Mouse (Mus musculus): Measurements from ENCODE around the gene Brca1. TPM values are rescaled to one million over a fixed set of nuclear protein-coding genes. Genes with fewer than 3 reads are reported as not detected.
"Not testable (repeated sequence)": the region's sequence is repeated elsewhere in the genome, so short reads cannot be mapped to it uniquely, and the experiment has no call there.

Brca1 gene
- polyA plus RNA-seq, 1 experiment from 2014 or later, result 12.3 TPM

DNA sequence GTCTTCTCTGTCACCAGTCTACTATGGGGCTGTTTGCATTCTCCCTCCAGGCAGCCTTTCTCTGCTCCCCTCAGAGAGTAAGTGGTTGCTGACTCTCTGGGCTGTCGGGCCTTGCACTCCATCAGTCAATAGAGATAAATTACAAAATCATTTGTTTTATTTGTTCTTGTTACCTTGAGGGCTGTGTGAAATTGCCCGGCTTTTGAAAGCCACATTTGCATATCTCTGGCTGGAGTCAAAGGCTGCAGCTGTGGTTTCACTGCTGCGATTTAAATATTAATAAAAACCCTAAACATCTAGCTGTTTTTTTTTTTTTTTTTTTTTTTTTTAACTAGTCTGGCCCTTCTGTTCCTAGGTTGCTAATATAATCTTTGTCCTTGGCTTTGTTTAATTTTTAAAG is 68.0 kb downstream of the Brca1 start:
- Histone ChIP-seq H3K9ac (ENCODE audit: low read depth, low read length) (no peak overlapping the region), H3K27ac (ENCODE audit: low read depth, low read length) (no peak overlapping the region), H3K4me1 (ENCODE audit: control insufficient read depth, insufficient read depth, low read length) (peaks cover 43% of the 10 kb centered on the region), H3K27me3 (ENCODE audit: control insufficient read depth, insufficient read depth, low read length) (no peaks in the 10 kb centered on the region), H3K9me3 (replicated peaks; ENCODE audit: control insufficient read depth, low read length) (no peaks in the 10 kb centered on the region), H3K36me3 (ENCODE audit: control insufficient read depth, insufficient read depth, low read length) (peaks cover 4% of the 10 kb centered on the region; the same call in 1 of the 2 replicates), H3K4me3 (ENCODE audit: low read depth, low read length) (no peak overlapping the region), H3K4me2 (no peak overlapping the region)
- 36% methylated on average over 3 of the region's 3 CpGs for WGBS (ENCODE audit: insufficient replicate concordance)
- ATAC-seq (replicated peaks; ENCODE audit: insufficient number of reproducible peaks, low FRiP score, low TSS enrichment), result no peak

DNA sequence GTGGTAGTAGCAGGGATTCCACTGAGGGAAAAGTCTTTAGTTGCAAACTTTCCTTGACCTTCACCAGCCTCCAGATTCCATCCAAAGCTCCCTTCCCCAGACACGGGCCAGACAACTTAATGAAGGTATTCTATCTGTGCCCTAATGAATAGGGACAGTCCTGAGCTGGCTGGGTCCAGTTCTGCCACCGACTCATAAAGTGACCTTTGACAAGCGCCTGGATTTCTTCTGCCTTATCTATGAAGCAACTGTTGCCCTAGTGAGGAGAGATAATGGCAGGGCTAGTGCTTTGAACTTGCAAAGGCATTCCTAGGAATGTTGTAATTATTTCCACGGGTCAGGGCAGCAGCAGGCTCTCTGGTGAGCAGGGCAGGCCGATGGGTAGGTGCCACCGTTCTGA is 70.8 kb downstream of the Brca1 start:
- 8% methylated on average over 6 of the region's 6 CpGs for WGBS (ENCODE audit: insufficient replicate concordance)
- peaks cover 38% of the 10 kb centered on the region for H3K4me1 ChIP-seq (ENCODE audit: control insufficient read depth, insufficient read depth, low read length)
- ATAC-seq (replicated peaks; ENCODE audit: insufficient number of reproducible peaks, low FRiP score, low TSS enrichment), result peak; percentile 46
- peak overlapping the region; percentile 5; the same call in 1 of the 2 replicates for H3K4me2 ChIP-seq
- H3K27me3 ChIP-seq (ENCODE audit: control insufficient read depth, insufficient read depth, low read length), result no peaks in the 10 kb centered on the region
- H3K9ac ChIP-seq (ENCODE audit: low read depth, low read length), result no peak overlapping the region
- no peaks in the 10 kb centered on the region for H3K9me3 ChIP-seq (replicated peaks; ENCODE audit: control insufficient read depth, low read length)
- H3K4me3 ChIP-seq (ENCODE audit: low read depth, low read length), result no peak overlapping the region
- peak overlapping the region; percentile 22 for H3K27ac ChIP-seq (ENCODE audit: low read depth, low read length)
- no peaks in the 10 kb centered on the region for H3K36me3 ChIP-seq (ENCODE audit: control insufficient read depth, insufficient read depth, low read length)

DNA sequence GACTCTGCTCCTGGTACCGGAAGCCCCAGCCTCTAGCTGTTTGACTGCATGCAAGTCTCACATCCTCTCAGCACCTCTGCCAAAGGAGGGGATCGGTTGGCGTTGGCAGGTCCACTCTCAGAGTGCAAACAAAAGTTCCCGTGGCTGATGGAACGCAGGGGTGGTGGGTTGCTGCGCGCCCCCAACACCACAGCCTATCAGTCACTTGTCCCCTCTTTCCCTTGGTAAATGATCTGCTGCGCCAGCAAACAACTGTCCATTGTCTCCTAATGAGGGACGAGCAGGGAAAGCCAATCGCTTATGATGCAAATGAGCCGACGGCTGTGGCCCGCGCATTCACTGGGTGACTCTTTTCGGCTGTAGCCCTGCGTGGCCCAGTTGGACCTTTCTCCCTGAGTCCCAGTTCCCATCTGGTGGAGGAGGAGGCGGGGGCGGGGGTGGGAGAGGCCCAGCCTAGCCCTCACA is 72.6 kb downstream of the Brca1 start:
- no peak for ATAC-seq (replicated peaks; ENCODE audit: insufficient number of reproducible peaks, low FRiP score, low TSS enrichment)
- Histone ChIP-seq H3K27me3 (ENCODE audit: control insufficient read depth, insufficient read depth, low read length) (no peaks in the 10 kb centered on the region), H3K27ac (ENCODE audit: low read depth, low read length) (0 out of 2 replicates have a peak overlapping the region, but pooled peaks have one; percentile 7), H3K4me2 (peak overlapping the region; percentile 43), H3K9ac (ENCODE audit: low read depth, low read length) (peak overlapping the region; percentile 36; the same call in 1 of the 2 replicates), H3K4me3 (ENCODE audit: low read depth, low read length) (no peak overlapping the region), H3K4me1 (ENCODE audit: control insufficient read depth, insufficient read depth, low read length) (peaks cover 29% of the 10 kb centered on the region), H3K36me3 (ENCODE audit: control insufficient read depth, insufficient read depth, low read length) (no peaks in the 10 kb centered on the region), H3K9me3 (replicated peaks; ENCODE audit: control insufficient read depth, low read length) (no peaks in the 10 kb centered on the region)
- 7% methylated on average over 18 of the region's 18 CpGs for WGBS (ENCODE audit: insufficient replicate concordance)

DNA sequence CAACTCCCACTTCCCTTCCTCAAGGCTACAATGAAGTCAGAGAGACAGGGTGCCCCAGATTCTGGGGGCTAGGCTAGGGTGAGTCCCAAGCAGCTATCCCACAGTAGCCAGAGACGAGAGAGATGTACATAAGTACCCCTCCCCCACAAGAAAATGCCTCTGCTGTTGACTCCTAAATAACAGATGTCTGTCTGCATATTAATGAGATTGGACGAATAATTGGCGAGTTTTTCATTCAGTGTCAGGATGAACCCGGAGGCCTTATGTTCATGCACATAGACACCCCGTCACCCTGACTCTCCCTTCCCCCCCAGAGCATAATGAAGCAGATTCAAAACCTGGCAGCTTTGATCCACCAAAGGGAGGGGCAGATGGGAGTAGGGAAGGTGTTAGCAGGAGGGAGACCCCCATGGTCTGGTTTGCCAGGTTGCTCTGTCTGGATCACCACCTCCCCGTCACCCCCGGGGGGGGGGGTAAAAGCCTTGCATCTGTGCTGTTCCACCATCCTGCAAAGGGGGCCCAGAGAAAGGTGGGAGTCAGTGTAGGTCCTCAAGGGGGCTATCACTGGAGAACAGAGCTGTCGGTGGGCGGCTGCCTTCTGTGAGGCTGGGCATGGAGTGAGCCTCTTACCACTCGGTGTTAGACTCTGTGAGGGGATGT is 74.1 kb downstream of the Brca1 start:
- no peak overlapping the region for H3K27ac ChIP-seq (ENCODE audit: low read depth, low read length)
- H3K27me3 ChIP-seq (ENCODE audit: control insufficient read depth, insufficient read depth, low read length), result no peaks in the 10 kb centered on the region
- no peaks in the 10 kb centered on the region for H3K36me3 ChIP-seq (ENCODE audit: control insufficient read depth, insufficient read depth, low read length)
- no peak overlapping the region for H3K4me3 ChIP-seq (ENCODE audit: low read depth, low read length)
- H3K9ac ChIP-seq (ENCODE audit: low read depth, low read length), result no peak overlapping the region
- no peak for ATAC-seq (replicated peaks; ENCODE audit: insufficient number of reproducible peaks, low FRiP score, low TSS enrichment)
- H3K4me2 ChIP-seq, result no peak overlapping the region
- WGBS (ENCODE audit: insufficient replicate concordance), result 54% methylated on average over 10 of the region's 10 CpGs
- H3K4me1 ChIP-seq (ENCODE audit: control insufficient read depth, insufficient read depth, low read length), result peaks cover 29% of the 10 kb centered on the region
- no peaks in the 10 kb centered on the region for H3K9me3 ChIP-seq (replicated peaks; ENCODE audit: control insufficient read depth, low read length)

DNA sequence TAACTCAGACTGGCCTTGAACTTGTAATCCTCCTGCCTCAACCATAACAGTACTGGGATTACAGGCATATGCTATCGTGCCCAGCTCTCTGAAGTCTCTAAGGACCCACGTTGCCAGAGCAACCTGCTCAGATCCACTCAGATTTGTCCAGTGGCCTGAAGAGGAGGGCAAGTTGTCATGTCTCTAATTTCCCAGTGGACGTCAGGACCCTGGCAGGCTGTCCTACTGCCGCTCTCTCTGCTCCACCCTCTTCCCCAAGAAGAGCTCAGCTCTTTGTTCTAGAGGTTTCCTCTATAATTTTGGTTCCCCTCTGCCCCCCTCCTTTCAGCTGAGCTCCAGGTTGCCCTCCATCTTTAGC is 74.6 kb downstream of the Brca1 start:
- Histone ChIP-seq H3K27me3 (ENCODE audit: control insufficient read depth, insufficient read depth, low read length) (no peaks in the 10 kb centered on the region), H3K27ac (ENCODE audit: low read depth, low read length) (no peak overlapping the region), H3K4me3 (ENCODE audit: low read depth, low read length) (no peak overlapping the region), H3K9ac (ENCODE audit: low read depth, low read length) (no peak overlapping the region), H3K4me2 (no peak overlapping the region), H3K36me3 (ENCODE audit: control insufficient read depth, insufficient read depth, low read length) (no peaks in the 10 kb centered on the region), H3K4me1 (ENCODE audit: control insufficient read depth, insufficient read depth, low read length) (peaks cover 34% of the 10 kb centered on the region), H3K9me3 (replicated peaks; ENCODE audit: control insufficient read depth, low read length) (no peaks in the 10 kb centered on the region)
- no peak for ATAC-seq (replicated peaks; ENCODE audit: insufficient number of reproducible peaks, low FRiP score, low TSS enrichment)
- 58% methylated on average over 4 of the region's 4 CpGs for WGBS (ENCODE audit: insufficient replicate concordance)

DNA sequence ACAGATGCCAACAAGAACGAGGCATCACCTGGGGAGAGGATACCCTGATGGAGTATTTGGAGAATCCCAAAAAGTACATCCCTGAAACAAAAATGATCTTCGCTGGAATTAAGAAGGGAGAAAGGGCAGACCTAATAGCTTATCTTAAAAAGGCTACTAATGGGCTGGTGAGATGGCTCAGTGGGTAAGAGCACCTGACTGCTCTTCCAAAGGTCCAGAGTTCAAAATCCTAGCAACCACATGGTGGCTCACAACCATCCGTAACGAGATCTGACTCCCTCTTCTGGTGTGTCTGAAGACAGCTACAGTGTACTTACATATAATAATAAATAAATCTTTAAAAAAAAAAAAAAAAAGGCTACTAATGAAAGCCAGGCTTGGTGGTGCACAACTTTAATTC is 75.4 kb downstream of the Brca1 start:
- H3K4me3 ChIP-seq (ENCODE audit: low read depth, low read length); H3K9ac ChIP-seq (ENCODE audit: low read depth, low read length); H3K9me3 ChIP-seq (replicated peaks; ENCODE audit: control insufficient read depth, low read length); ATAC-seq (replicated peaks; ENCODE audit: insufficient number of reproducible peaks, low FRiP score, low TSS enrichment); H3K4me2 ChIP-seq; H3K36me3 ChIP-seq (ENCODE audit: control insufficient read depth, insufficient read depth, low read length); H3K27ac ChIP-seq (ENCODE audit: low read depth, low read length); H3K27me3 ChIP-seq (ENCODE audit: control insufficient read depth, insufficient read depth, low read length): not testable (repeated sequence)
- peaks cover 36% of the 10 kb centered on the region for H3K4me1 ChIP-seq (ENCODE audit: control insufficient read depth, insufficient read depth, low read length)
- 81% methylated on average over 4 of the region's 4 CpGs for WGBS (ENCODE audit: insufficient replicate concordance)

DNA sequence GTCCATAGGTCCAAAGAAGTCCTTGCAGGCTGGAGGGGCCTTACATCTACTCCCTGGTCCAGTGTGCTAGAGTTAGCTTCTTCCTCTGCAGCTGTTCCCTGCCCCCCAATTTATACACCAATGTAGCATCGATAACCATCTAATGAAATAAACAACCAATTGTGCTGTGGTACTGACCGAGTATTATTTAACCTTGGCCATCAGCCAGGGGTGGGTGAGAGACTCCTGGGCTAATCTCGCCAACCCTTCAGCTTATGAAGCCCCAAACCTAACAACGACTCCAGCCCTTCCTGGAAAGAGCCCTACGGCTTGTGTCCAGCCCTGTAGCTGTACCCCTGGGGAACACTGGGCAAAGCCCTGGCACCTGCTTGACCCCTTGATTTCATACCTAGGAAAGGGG is 77.5 kb downstream of the Brca1 start:
- Histone ChIP-seq H3K9ac (ENCODE audit: low read depth, low read length) (no peak overlapping the region), H3K36me3 (ENCODE audit: control insufficient read depth, insufficient read depth, low read length) (no peaks in the 10 kb centered on the region), H3K4me3 (ENCODE audit: low read depth, low read length) (no peak overlapping the region), H3K4me2 (no peak overlapping the region), H3K9me3 (replicated peaks; ENCODE audit: control insufficient read depth, low read length) (no peaks in the 10 kb centered on the region), H3K4me1 (ENCODE audit: control insufficient read depth, insufficient read depth, low read length) (peaks cover 24% of the 10 kb centered on the region), H3K27ac (ENCODE audit: low read depth, low read length) (no peak overlapping the region), H3K27me3 (ENCODE audit: control insufficient read depth, insufficient read depth, low read length) (no peaks in the 10 kb centered on the region)
- ATAC-seq (replicated peaks; ENCODE audit: insufficient number of reproducible peaks, low FRiP score, low TSS enrichment), result no peak
- WGBS (ENCODE audit: insufficient replicate concordance), result 64% methylated on average over 5 of the region's 5 CpGs

DNA sequence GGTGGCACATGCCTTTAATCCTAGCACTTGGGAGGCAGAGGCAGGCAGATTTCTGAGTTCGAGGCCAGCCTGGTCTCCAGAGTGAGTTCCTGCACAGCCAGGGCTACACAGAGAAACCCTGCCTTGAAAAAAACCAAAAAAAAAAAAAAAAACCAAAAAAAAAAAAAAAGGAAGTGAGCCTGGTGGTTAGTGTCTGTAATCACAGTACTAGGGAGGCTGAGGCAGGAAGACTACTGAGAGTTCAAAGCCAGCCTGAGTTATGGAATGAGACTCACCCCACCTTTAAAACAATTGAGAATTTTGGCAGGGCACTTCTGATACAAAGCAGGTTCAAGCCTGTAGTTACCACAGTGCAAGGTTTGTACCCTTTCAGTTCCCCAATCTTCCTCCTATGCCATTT is 78.1 kb downstream of the Brca1 start:
- 75% methylated on average over 1 of the region's 1 CpGs for WGBS (ENCODE audit: insufficient replicate concordance)
- H3K4me2 ChIP-seq; H3K9ac ChIP-seq (ENCODE audit: low read depth, low read length); ATAC-seq (replicated peaks; ENCODE audit: insufficient number of reproducible peaks, low FRiP score, low TSS enrichment); H3K36me3 ChIP-seq (ENCODE audit: control insufficient read depth, insufficient read depth, low read length); H3K9me3 ChIP-seq (replicated peaks; ENCODE audit: control insufficient read depth, low read length); H3K27me3 ChIP-seq (ENCODE audit: control insufficient read depth, insufficient read depth, low read length); H3K27ac ChIP-seq (ENCODE audit: low read depth, low read length); H3K4me3 ChIP-seq (ENCODE audit: low read depth, low read length): not testable (repeated sequence)
- peaks cover 24% of the 10 kb centered on the region for H3K4me1 ChIP-seq (ENCODE audit: control insufficient read depth, insufficient read depth, low read length)

DNA sequence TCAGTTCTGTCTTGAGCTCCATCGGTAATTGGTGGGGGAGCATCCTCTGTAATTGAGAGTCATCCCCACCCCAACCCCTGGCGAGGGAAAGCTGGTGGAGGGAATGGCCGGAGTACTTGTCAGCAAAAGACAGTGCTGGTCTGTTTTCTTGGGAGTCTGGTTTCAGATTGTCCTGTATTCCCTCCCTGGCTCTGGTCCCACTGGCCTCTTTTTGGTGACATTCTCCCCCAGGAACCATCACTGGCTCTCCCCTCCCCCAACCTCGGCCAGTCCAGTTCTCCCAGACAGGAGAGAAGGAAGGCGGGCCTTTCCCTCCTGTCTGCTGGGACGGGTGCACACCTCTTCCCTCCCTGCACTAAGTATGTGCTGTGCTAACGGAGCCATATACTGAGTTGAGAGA is 79.4 kb downstream of the Brca1 start:
- ATAC-seq (replicated peaks; ENCODE audit: insufficient number of reproducible peaks, low FRiP score, low TSS enrichment), result no peak
- Histone ChIP-seq H3K36me3 (ENCODE audit: control insufficient read depth, insufficient read depth, low read length) (no peaks in the 10 kb centered on the region), H3K27ac (ENCODE audit: low read depth, low read length) (no peak overlapping the region), H3K9ac (ENCODE audit: low read depth, low read length) (no peak overlapping the region), H3K4me3 (ENCODE audit: low read depth, low read length) (no peak overlapping the region), H3K4me1 (ENCODE audit: control insufficient read depth, insufficient read depth, low read length) (peaks cover 24% of the 10 kb centered on the region), H3K4me2 (no peak overlapping the region), H3K9me3 (replicated peaks; ENCODE audit: control insufficient read depth, low read length) (no peaks in the 10 kb centered on the region), H3K27me3 (ENCODE audit: control insufficient read depth, insufficient read depth, low read length) (no peaks in the 10 kb centered on the region)
- 44% methylated on average over 7 of the region's 7 CpGs for WGBS (ENCODE audit: insufficient replicate concordance)
